Mouse (Mus musculus) adrenal gland, postnatal 4 days (tissue): ENCODE data around the gene Slc24a3. TPM values are rescaled to one million over a fixed set of nuclear protein-coding genes. Genes with fewer than 3 reads are reported as not detected.

Experiments
- DNase-seq, 2 experiments: peaks; one replicate each; pipeline ENCODE4 v3.0.0; 2021 to 2022; ENCODE audit warnings: low spot score in 2 of 2, mixed read lengths in 2 of 2
- total RNA-seq, 2 experiments: library from RNA; stranded (reverse); gene quantifications; 2 replicates each; pipeline ENCODE4 v1.2.3; 2021

Slc24a3 gene
- total RNA-seq, 2 experiments from 2014 or later: 14.4 to 18.3 TPM

DNA sequence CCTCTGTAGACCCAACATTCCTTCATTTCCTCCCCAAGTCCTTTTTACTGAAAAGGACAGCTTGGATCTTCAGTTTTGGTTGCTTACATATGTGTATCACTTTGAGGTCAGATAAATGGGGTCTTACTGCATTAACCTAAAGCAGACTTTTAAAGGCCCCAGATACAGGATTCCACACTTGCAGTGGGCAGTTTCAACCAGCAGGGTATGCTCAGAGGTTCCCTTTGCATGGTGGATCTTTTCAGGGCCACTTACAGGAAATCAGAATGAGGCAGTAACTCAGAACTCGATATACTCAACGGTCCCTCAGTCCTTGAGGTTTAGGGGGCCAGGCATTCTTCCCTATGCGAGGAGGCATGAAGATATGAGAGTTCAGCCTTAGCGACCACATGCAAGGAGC is 101.9 kb downstream of the Slc24a3 start:
- no peak for DNase-seq

DNA sequence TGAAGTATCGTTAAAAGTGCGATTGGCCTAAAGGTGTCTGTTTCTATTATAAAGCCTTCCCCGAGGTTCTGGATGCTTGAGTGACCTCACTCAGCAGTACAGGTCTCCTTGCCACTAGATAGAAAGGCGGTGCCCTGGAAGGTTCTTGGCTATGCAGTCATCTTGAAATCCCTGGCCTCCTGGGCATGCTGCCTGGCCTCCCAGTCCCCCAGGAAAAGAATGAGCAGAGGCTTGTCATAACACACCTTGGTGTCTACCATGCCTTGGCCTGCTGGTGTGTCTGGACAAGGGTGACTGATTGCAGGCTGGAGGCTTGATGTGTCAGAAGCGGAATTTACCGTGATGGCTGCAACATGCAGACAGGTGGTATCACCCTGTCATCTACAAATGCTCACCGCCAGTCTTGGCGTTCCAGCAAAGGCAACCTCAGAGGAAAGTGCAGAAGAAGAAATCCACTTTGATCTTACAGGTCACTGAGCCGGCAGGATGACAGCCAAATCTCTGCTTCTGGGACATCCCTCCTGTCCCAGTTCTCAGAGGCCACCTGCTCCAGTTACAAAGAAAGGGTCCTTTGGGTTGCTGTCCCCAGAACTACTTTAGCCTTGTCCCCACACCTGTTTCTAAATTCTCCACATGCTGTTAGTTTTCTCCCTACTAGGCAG is 106.6 kb downstream of the Slc24a3 start:
- no peak for DNase-seq

- DNase-seq: no peak
These were observed 111.8 kb downstream of the Slc24a3 start for GRCm38 (mm10) chr2:145279336-145279735.

- no peak for DNase-seq
These were observed 116.2 kb downstream of the Slc24a3 start for GRCm38 (mm10) chr2:145283746-145284145.

- DNase-seq: no peak
These were observed 120.9 kb downstream of the Slc24a3 start for GRCm38 (mm10) chr2:145288501-145288900.

GRCm38 (mm10) chr2:145291473-145291872 is 123.9 kb downstream of the Slc24a3 start:
- no peak for DNase-seq

- no peak for DNase-seq
These were observed 124.6 kb downstream of the Slc24a3 start for GRCm38 (mm10) chr2:145292196-145292595.

DNA sequence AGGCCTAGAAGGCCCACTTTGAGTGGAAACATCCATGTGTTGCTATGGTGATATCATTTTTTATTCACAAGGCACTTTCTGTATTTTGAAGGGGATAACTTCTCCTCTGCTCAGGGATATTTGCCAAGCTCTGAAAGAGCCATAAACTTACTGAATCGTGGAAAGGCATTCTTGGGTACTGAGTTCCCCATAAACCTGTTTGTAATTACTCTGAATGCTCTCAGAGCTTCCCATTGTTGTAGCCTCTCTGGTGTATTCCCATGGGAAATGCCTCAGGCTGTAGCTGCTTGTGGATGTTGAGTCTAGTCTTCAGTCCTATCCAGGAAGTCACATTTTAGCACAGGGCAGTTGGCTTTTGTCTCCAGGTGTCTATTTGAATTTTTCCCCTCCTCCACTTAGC is 125.3 kb downstream of the Slc24a3 start:
- DNase-seq: no peak

- no peak for DNase-seq
These were observed 129.4 kb downstream of the Slc24a3 start for GRCm38 (mm10) chr2:145296906-145297305.

GRCm38 (mm10) chr2:145299914-145300699 is 132.6 kb downstream of the Slc24a3 start:
- DNase-seq: no peak

- no peak for DNase-seq
These were observed 139.8 kb downstream of the Slc24a3 start for GRCm38 (mm10) chr2:145307231-145307883.

GRCm38 (mm10) chr2:145318916-145319315 is 151.4 kb downstream of the Slc24a3 start:
- no peak for DNase-seq

- DNase-seq: no peak
These were observed 153.7 kb downstream of the Slc24a3 start for GRCm38 (mm10) chr2:145321287-145321686.

- DNase-seq: no peak
These were observed 154.2 kb downstream of the Slc24a3 start for GRCm38 (mm10) chr2:145321755-145322154.

DNA sequence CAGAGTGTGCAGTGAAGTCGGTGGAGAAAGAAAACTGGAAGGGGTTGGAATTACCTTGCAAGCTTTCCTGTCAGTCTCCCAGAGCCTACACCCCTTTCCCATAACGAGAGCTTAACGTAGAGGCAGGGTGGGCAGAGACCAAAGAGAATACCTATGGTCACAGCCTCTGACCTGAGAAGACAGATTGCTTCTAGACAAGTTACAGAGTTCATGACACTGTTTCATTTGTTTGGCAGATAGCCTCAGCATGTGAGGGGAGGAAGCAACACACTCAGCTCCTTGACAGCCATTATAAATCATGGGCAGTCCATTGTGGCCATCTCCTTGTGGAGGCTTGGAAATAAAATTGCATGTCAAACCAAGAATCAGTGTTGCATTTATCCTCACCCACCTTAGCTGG is 156.9 kb downstream of the Slc24a3 start:
- no peak for DNase-seq

DNA sequence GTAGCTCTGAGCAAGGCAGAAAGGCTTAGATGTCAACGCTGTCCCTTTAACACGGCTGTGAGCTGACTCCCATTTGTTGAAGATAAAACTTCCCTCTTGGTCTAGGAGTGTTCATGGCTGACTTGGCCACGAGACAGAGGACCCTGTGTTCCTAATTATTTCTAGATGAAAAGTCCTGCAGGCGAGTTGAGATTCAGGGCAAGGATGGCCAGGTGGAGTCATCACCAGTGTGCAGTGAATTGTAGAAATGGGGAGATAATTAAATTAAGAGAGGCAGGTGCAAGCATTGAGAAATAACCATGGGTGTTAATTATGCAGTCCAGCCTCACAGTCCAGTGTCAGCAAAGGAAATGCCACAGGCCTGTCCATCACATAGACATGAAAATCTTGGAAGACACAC is 158.3 kb downstream of the Slc24a3 start:
- no peak for DNase-seq

GRCm38 (mm10) chr2:145326544-145326943 is 159.0 kb downstream of the Slc24a3 start:
- no peak for DNase-seq

GRCm38 (mm10) chr2:145329756-145330155 is 162.2 kb downstream of the Slc24a3 start:
- no peak for DNase-seq

- no peak for DNase-seq
These were observed 164.0 kb downstream of the Slc24a3 start for GRCm38 (mm10) chr2:145331525-145331924.

GRCm38 (mm10) chr2:145333466-145333865 is 165.9 kb downstream of the Slc24a3 start:
- DNase-seq: no peak

GRCm38 (mm10) chr2:145336406-145336805 is 168.9 kb downstream of the Slc24a3 start:
- DNase-seq: no peak

DNA sequence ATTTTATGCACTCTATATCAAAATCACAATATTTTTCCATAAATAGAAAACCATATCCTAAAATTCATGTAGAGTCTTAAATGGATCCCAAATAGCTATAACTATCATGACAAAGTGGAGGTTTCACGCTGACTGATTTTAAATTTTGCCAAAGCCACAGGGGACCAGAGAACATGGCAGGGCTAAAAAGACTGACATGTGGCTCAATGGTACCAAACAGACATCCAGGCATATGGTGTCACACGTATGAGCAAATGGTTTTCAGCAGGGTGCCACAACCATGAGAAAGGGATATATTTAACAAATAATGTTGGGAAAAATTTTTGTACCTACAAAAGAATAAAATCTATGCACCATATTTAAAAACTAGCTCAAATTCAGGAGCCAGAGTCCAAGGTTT is 173.3 kb downstream of the Slc24a3 start:
- DNase-seq: no peak
